In genomic region chr14:54913343-54913742, GRCm38 (mm10) we compare ENCODE assay signal across 9 mouse cellular contexts. TPM values are rescaled to one million over a fixed set of nuclear protein-coding genes. Genes with fewer than 3 reads are reported as not detected.
DNase-seq lines count a peak whose midpoint lies in the region; ATAC-seq lines count a peak whose summit lies in the region.
"Had no signal": no experiment of that assay in that cellular context is flagged by ENCODE, and none has a peak within 500 bp of the region (broad histone marks: within the 10 kb centered on the region; RNA-seq: fewer than 3 reads in every experiment).

No protein-coding gene starts in this region.

- H3K79me2 ChIP-seq in macrophage (ENCODE audit: inconsistent target): no peaks in the 10 kb centered on the region

- peaks cover 13% of the 10 kb centered on the region; the same call in 1 of the 2 replicates for H3K36me3 ChIP-seq in heart, embryonic 15.5 days
- peaks cover 56% of the 10 kb centered on the region for H3K36me3 ChIP-seq in hindbrain, embryonic 10.5 days
- H3K36me3 ChIP-seq in macrophage (ENCODE audit: inconsistent target): no peaks in the 10 kb centered on the region

- no peak for DNase-seq in heart, postnatal 25 days (ENCODE audit: low spot score)
- DNase-seq in cerebellum, postnatal 14 days: peak; percentile 48 to 55
- no peak for DNase-seq in hindbrain, embryonic 10.5 days (ENCODE audit: low spot score)
- DNase-seq in spleen, postnatal 4 days (ENCODE audit: low spot score in 2 of 2): no peak

- 0 out of 2 replicates have a peak, but pooled peaks cover 3% of the 10 kb centered on the region for H3K27me3 ChIP-seq in heart, embryonic 15.5 days
- no peaks in the 10 kb centered on the region for H3K27me3 ChIP-seq in hindbrain, embryonic 10.5 days (ENCODE audit: insufficient read depth, poor library complexity, severe bottlenecking)

- peak overlapping the region; percentile 94 for H3K4me3 ChIP-seq in heart, embryonic 15.5 days
- H3K4me3 ChIP-seq in hindbrain, embryonic 10.5 days: peak overlapping the region; percentile 98
- peak overlapping the region; percentile 1; the same call in 1 of the 2 replicates for H3K4me3 ChIP-seq in macrophage (ENCODE audit: inconsistent target)

- H3K9ac ChIP-seq in heart, embryonic 15.5 days: peak overlapping the region; percentile 96

- no peaks in the 10 kb centered on the region for H3K9me3 ChIP-seq in heart, embryonic 15.5 days (replicated peaks)
- H3K9me3 ChIP-seq in hindbrain, embryonic 10.5 days: no peaks in the 10 kb centered on the region

- H3K27ac ChIP-seq in heart, embryonic 15.5 days: peak overlapping the region; percentile 70
- H3K27ac ChIP-seq in hindbrain, embryonic 10.5 days: peak overlapping the region; percentile 96
- no peak overlapping the region for H3K27ac ChIP-seq in macrophage

- ATAC-seq in heart, embryonic 15.5 days (replicated peaks; ENCODE audit: insufficient number of reproducible peaks, insufficient read depth, low FRiP score, low read depth): no peak
- no peak for ATAC-seq in granulocyte monocyte progenitor cell, adult 5-6 weeks (replicated peaks; ENCODE audit: poor library complexity, severe bottlenecking)
- no peak for ATAC-seq in megakaryocyte-erythroid progenitor cell, adult 5-6 weeks (replicated peaks; ENCODE audit: low FRiP score, low TSS enrichment, poor library complexity, severe bottlenecking)

- intact Hi-C loops in heart, postnatal 25 days (cut with DNase I): no loop called here

- 21% methylated on average over 10 of the region's 10 CpGs for WGBS in heart, embryonic 15.5 days
- 22% methylated on average over 10 of the region's 10 CpGs for WGBS in hindbrain, embryonic 10.5 days
- 27% methylated on average over 10 of the region's 10 CpGs for WGBS in macrophage (ENCODE audit: missing documents)

- peaks cover 19% of the 10 kb centered on the region for H3K4me1 ChIP-seq in heart, embryonic 15.5 days (replicated peaks)
- H3K4me1 ChIP-seq in hindbrain, embryonic 10.5 days (replicated peaks): peaks cover 42% of the 10 kb centered on the region

- H3K4me2 ChIP-seq in heart, embryonic 15.5 days: peak overlapping the region; percentile 99

RNA-seq across cellular contexts. Expression of gene Slc22a17, which starts 0.4 kb away (rescaled TPM):
- polyA plus RNA-seq in heart, embryonic 15.5 days (2015; fragmentation: Nextera tagmentation; extraction: Ambion mirVana): 30.2 and 40.9 TPM in 2 replicates
- total RNA-seq in heart, postnatal 25 days (2021): 1 to 10 TPM; 2.7 to 3.1 TPM
- 45.2 and 62.5 TPM in 2 replicates for polyA plus RNA-seq in hindbrain, embryonic 10.5 days (2016; fragmentation: Nextera tagmentation; extraction: Ambion mirVana)
- total RNA-seq in macrophage (2018; cell fraction: chromatin; rRNA removed): 1 to 10 TPM in 4 of 26 experiments, under 1 TPM in 7, not detected in 15; 0.26 to 2.1 (median 0.84) TPM
- total RNA-seq in macrophage (2018; cell fraction: cytosol; rRNA removed): under 1 TPM in 18 of 26 experiments, not detected in 8; 0.03 to 0.42 (median 0.12) TPM
- 1 to 10 TPM in 2 of 26 experiments, under 1 TPM in 11, not detected in 13; 0.25 to 1.5 (median 0.55) TPM for total RNA-seq in macrophage (2018; cell fraction: nucleus; rRNA removed)
- polyA plus RNA-seq in macrophage (2018): 0.14 to 0.26 TPM in 2 of 3 replicates, not detected in the other
- 1.4 and 2.8 TPM in 2 replicates for total RNA-seq in granulocyte monocyte progenitor cell, adult 5-6 weeks (2014; fragmentation: Nextera tagmentation)
- 0.52 and 0.77 TPM in 2 replicates for total RNA-seq in granulocyte monocyte progenitor cell, adult 5-6 weeks (2017)
- 2.2 TPM in 1 of 2 replicates, not detected in the other for total RNA-seq in megakaryocyte-erythroid progenitor cell, adult 5-6 weeks (2014; fragmentation: Nextera tagmentation)
- 4.9 TPM in 1 of 2 replicates, not detected in the other for total RNA-seq in megakaryocyte-erythroid progenitor cell, adult 5-6 weeks (2017)

RNA-seq across cellular contexts. Expression of gene Efs, which starts 12.6 kb away (rescaled TPM):
- 10.6 and 18.8 TPM in 2 replicates for polyA plus RNA-seq in heart, embryonic 15.5 days (2015; fragmentation: Nextera tagmentation; extraction: Ambion mirVana)
- total RNA-seq in heart, postnatal 25 days (2021): 1 to 10 TPM; 2.8 to 3.0 TPM
- 36.5 and 40.0 TPM in 2 replicates for polyA plus RNA-seq in hindbrain, embryonic 10.5 days (2016; fragmentation: Nextera tagmentation; extraction: Ambion mirVana)
- total RNA-seq in macrophage (2018; cell fraction: chromatin; rRNA removed): 1 to 10 TPM in 1 of 26 experiments, not detected in 25; 2.9 TPM
- total RNA-seq in macrophage (2018; cell fraction: cytosol; rRNA removed): not detected
- under 1 TPM in 1 of 26 experiments, not detected in 25; 0.41 TPM for total RNA-seq in macrophage (2018; cell fraction: nucleus; rRNA removed)
- polyA plus RNA-seq in macrophage (2018): not detected in 3 replicates
- not detected in 2 replicates for total RNA-seq in granulocyte monocyte progenitor cell, adult 5-6 weeks (2014; fragmentation: Nextera tagmentation)
- total RNA-seq in granulocyte monocyte progenitor cell, adult 5-6 weeks (2017): not detected in 2 replicates
- not detected in 2 replicates for total RNA-seq in megakaryocyte-erythroid progenitor cell, adult 5-6 weeks (2014; fragmentation: Nextera tagmentation)
- not detected in 2 replicates for total RNA-seq in megakaryocyte-erythroid progenitor cell, adult 5-6 weeks (2017)
- polyA plus RNA-seq: erythroblast, embryonic 14.5 days had no signal

RNA-seq across cellular contexts. Expression of gene Il25, which starts 19.2 kb away (rescaled TPM):
- polyA plus RNA-seq in heart, embryonic 15.5 days (2015; fragmentation: Nextera tagmentation; extraction: Ambion mirVana): not detected in 2 replicates
- total RNA-seq in heart, postnatal 25 days (2021): not detected
- polyA plus RNA-seq in hindbrain, embryonic 10.5 days (2016; fragmentation: Nextera tagmentation; extraction: Ambion mirVana): 0.24 TPM in 1 of 2 replicates, not detected in the other
- not detected for total RNA-seq in macrophage (2018; cell fraction: chromatin; rRNA removed)
- not detected for total RNA-seq in macrophage (2018; cell fraction: cytosol; rRNA removed)
- not detected for total RNA-seq in macrophage (2018; cell fraction: nucleus; rRNA removed)
- not detected in 3 replicates for polyA plus RNA-seq in macrophage (2018)
- total RNA-seq in granulocyte monocyte progenitor cell, adult 5-6 weeks (2014; fragmentation: Nextera tagmentation): not detected in 2 replicates
- total RNA-seq in granulocyte monocyte progenitor cell, adult 5-6 weeks (2017): not detected in 2 replicates
- not detected in 2 replicates for total RNA-seq in megakaryocyte-erythroid progenitor cell, adult 5-6 weeks (2014; fragmentation: Nextera tagmentation)
- total RNA-seq in megakaryocyte-erythroid progenitor cell, adult 5-6 weeks (2017): not detected in 2 replicates
- polyA plus RNA-seq: erythroblast, embryonic 14.5 days had no signal

RNA-seq across cellular contexts. Expression of gene Pabpn1, which starts 21.0 kb away (rescaled TPM):
- polyA plus RNA-seq in heart, embryonic 15.5 days (2015; fragmentation: Nextera tagmentation; extraction: Ambion mirVana): 56.5 and 73.4 TPM in 2 replicates
- total RNA-seq in heart, postnatal 25 days (2021): 10 to 100 TPM; 50.7 to 55.6 TPM
- 160 TPM in 2 replicates for polyA plus RNA-seq in hindbrain, embryonic 10.5 days (2016; fragmentation: Nextera tagmentation; extraction: Ambion mirVana)
- 100 to 1,000 TPM; 222 to 552 (median 353) TPM for total RNA-seq in macrophage (2018; cell fraction: chromatin; rRNA removed)
- total RNA-seq in macrophage (2018; cell fraction: cytosol; rRNA removed): 10 to 100 TPM; 63.5 to 89.5 (median 74.3) TPM
- 100 to 1,000 TPM; 125 to 363 (median 195) TPM for total RNA-seq in macrophage (2018; cell fraction: nucleus; rRNA removed)
- polyA plus RNA-seq in macrophage (2018): 71.0 to 98.7 TPM (median 86.0 TPM) in 3 replicates
- 181 and 215 TPM in 2 replicates for total RNA-seq in granulocyte monocyte progenitor cell, adult 5-6 weeks (2014; fragmentation: Nextera tagmentation)
- 286 and 319 TPM in 2 replicates for total RNA-seq in granulocyte monocyte progenitor cell, adult 5-6 weeks (2017)
- 240 and 264 TPM in 2 replicates for total RNA-seq in megakaryocyte-erythroid progenitor cell, adult 5-6 weeks (2014; fragmentation: Nextera tagmentation)
- total RNA-seq in megakaryocyte-erythroid progenitor cell, adult 5-6 weeks (2017): 332 and 476 TPM in 2 replicates

RNA-seq across cellular contexts. Expression of gene Cmtm5, which starts 22.7 kb away (rescaled TPM):
- 0.74 and 2.4 TPM in 2 replicates for polyA plus RNA-seq in heart, embryonic 15.5 days (2015; fragmentation: Nextera tagmentation; extraction: Ambion mirVana)
- total RNA-seq in heart, postnatal 25 days (2021): under 1 TPM; 0.29 to 0.36 TPM
- polyA plus RNA-seq in hindbrain, embryonic 10.5 days (2016; fragmentation: Nextera tagmentation; extraction: Ambion mirVana): 0.78 and 2.9 TPM in 2 replicates
- total RNA-seq in macrophage (2018; cell fraction: chromatin; rRNA removed): not detected
- total RNA-seq in macrophage (2018; cell fraction: cytosol; rRNA removed): not detected
- not detected for total RNA-seq in macrophage (2018; cell fraction: nucleus; rRNA removed)
- not detected in 3 replicates for polyA plus RNA-seq in macrophage (2018)
- not detected in 2 replicates for total RNA-seq in granulocyte monocyte progenitor cell, adult 5-6 weeks (2014; fragmentation: Nextera tagmentation)
- not detected in 2 replicates for total RNA-seq in granulocyte monocyte progenitor cell, adult 5-6 weeks (2017)
- not detected in 2 replicates for total RNA-seq in megakaryocyte-erythroid progenitor cell, adult 5-6 weeks (2014; fragmentation: Nextera tagmentation)
- total RNA-seq in megakaryocyte-erythroid progenitor cell, adult 5-6 weeks (2017): not detected in 2 replicates
- polyA plus RNA-seq: erythroblast, embryonic 14.5 days had no signal

Comparison
In these comparisons a context has a peak if more than half of its experiments do, and no peak if none do; other contexts are left out.
1. H3K4me3 ChIP-seq: peak in every context shown above with its lines; median percentile 98 in hindbrain, embryonic 10.5 days; 94 in heart, embryonic 15.5 days; 1 in macrophage.
2. DNase-seq: peak in cerebellum, postnatal 14 days (2 of 2); none in heart, postnatal 25 days (single experiment), hindbrain, embryonic 10.5 days (single experiment) and spleen, postnatal 4 days (0 of 2).